Mouse (Mus musculus): ENCODE measurements around the gene Olfr417. TPM values are rescaled to one million over a fixed set of nuclear protein-coding genes. Genes with fewer than 3 reads are reported as not detected.
"Not testable (repeated sequence)": the region's sequence is repeated elsewhere in the genome, so short reads cannot be mapped to it uniquely, and the experiment has no call there.

Olfr417 gene
- polyA plus RNA-seq (2012; rRNA removed): not detected in 2 replicates

DNA sequence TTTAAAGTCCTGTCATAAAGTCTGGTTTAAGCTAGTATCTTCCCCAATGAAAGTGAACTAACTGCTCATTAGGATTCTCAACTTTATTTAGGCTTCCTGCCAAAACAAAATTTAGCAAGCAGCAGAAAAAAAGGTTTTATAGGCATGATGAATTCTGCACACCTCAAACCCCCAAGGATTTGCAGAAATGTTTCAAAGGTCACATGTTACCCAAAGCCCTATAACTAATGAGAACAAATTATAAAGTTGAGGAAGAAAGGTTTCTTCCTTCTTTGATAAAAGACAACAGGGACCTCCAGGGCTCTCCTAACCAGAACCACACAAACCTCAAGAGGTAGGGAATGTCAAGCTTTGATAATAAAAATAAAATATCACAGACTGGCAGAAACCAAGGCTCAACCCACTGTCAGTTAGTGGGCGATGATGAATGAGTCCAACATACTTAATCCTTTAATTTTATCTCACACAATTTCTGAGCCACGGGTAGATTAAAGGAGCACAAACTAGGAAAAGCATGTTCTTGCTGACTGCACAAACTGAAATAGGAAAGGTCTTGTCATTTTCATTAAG is at the start of gene Olfr417:
Gene Olfr417, plus strand, starts transcription at position 241 of the 570 bp plus-strand sequence.
- no peaks in the 10 kb centered on the region for H3K27me3 ChIP-seq (ENCODE audit: control insufficient read depth, insufficient read depth, low read length)
- 17% methylated on average over 2 of the region's 2 CpGs for WGBS
- H3K27ac ChIP-seq (ENCODE audit: insufficient read depth, low read length): no peak within 1 kb of the TSS
- H3K4me1 ChIP-seq (ENCODE audit: control insufficient read depth, insufficient read depth, insufficient read length): no peaks in the 10 kb centered on the region
- no peak for DNase-seq (ENCODE audit: low read depth in 1 of 2, low spot score in 2 of 2)
- no peak for TF ChIP-seq POLR2A (IDR thresholded peaks at IDR 0.05; ENCODE audit: low read depth, low read length)
- TF ChIP-seq CTCF (IDR thresholded peaks at IDR 0.05; ENCODE audit: extremely low read depth, insufficient read depth, insufficient read length, insufficient replicate concordance): no peak
- H3K4me3 ChIP-seq (ENCODE audit: extremely low read depth, insufficient read depth, insufficient read length): no peak within 1 kb of the TSS
- H3K36me3 ChIP-seq (ENCODE audit: control insufficient read depth, insufficient read depth, low read length): no peaks in the 10 kb centered on the region

- H3K36me3 ChIP-seq (ENCODE audit: control insufficient read depth, insufficient read depth, low read length): no peaks in the 10 kb centered on the region
- TF ChIP-seq POLR2A (IDR thresholded peaks at IDR 0.05; ENCODE audit: low read depth, low read length) (no peak), CTCF (IDR thresholded peaks at IDR 0.05; ENCODE audit: extremely low read depth, insufficient read depth, insufficient read length, insufficient replicate concordance) (no peak)
- no peaks in the 10 kb centered on the region for H3K27me3 ChIP-seq (ENCODE audit: control insufficient read depth, insufficient read depth, low read length)
- no peaks in the 10 kb centered on the region for H3K4me1 ChIP-seq (ENCODE audit: control insufficient read depth, insufficient read depth, insufficient read length)
- no peak overlapping the region for H3K27ac ChIP-seq (ENCODE audit: insufficient read depth, low read length)
- 26% methylated on average over 2 of the region's 2 CpGs for WGBS
- no peak for DNase-seq (ENCODE audit: low read depth in 1 of 2, low spot score in 2 of 2)
- H3K4me3 ChIP-seq (ENCODE audit: extremely low read depth, insufficient read depth, insufficient read length): no peak overlapping the region
Measured at GRCm38 (mm10) chr1:174317308-174317707, 47.6 kb upstream of the Olfr417 start.

- H3K27ac ChIP-seq (ENCODE audit: insufficient read depth, low read length): no peak within 1 kb of the TSS
- no peak for DNase-seq (ENCODE audit: low read depth in 1 of 2, low spot score in 2 of 2)
- H3K4me1 ChIP-seq (ENCODE audit: control insufficient read depth, insufficient read depth, insufficient read length): no peaks in the 10 kb centered on the region
- no peaks in the 10 kb centered on the region for H3K36me3 ChIP-seq (ENCODE audit: control insufficient read depth, insufficient read depth, low read length)
- no peak for TF ChIP-seq CTCF (IDR thresholded peaks at IDR 0.05; ENCODE audit: extremely low read depth, insufficient read depth, insufficient read length, insufficient replicate concordance)
- no peak for TF ChIP-seq POLR2A (IDR thresholded peaks at IDR 0.05; ENCODE audit: low read depth, low read length)
- no peaks in the 10 kb centered on the region for H3K27me3 ChIP-seq (ENCODE audit: control insufficient read depth, insufficient read depth, low read length)
- no peak within 1 kb of the TSS for H3K4me3 ChIP-seq (ENCODE audit: extremely low read depth, insufficient read depth, insufficient read length)
Measured at GRCm38 (mm10) chr1:174330218-174330617, 34.7 kb upstream of the Olfr417 start, which contains the start of gene Mptx1. Gene Mptx1 (plus strand): TSS chr1:174330518.

DNA sequence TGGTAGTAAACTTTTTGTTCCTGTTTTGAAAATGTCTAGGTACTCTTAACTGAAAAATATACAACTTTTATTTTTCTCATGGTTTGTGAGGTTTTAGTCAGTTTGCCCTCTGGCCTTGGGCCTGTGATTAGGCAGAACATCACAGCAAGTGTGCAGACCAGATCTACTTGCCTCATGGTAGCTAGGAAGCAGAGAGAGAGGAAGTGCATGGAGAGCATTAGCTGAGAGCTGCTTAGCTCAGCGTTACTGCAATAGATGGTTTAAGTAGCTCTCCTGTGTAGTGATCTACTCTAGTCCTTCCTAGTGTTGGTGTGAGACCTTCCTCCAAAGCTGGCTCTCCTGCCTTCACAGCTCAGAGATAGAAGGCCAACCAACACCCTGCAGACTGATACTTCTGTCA is 11.3 kb upstream of the Olfr417 start:
- DNase-seq (ENCODE audit: low read depth in 1 of 2, low spot score in 2 of 2): not testable (repeated sequence)
- WGBS: 11% methylated on average over 1 of the region's 1 CpGs

GRCm38 (mm10) chr1:174354640-174355039 is 10.3 kb upstream of the Olfr417 start:
- H3K27me3 ChIP-seq (ENCODE audit: control insufficient read depth, insufficient read depth, low read length): no peaks in the 10 kb centered on the region
- WGBS: 24% methylated on average over 5 of the region's 5 CpGs
- H3K36me3 ChIP-seq (ENCODE audit: control insufficient read depth, insufficient read depth, low read length): no peaks in the 10 kb centered on the region
- TF ChIP-seq POLR2A (IDR thresholded peaks at IDR 0.05; ENCODE audit: low read depth, low read length) (no peak), CTCF (IDR thresholded peaks at IDR 0.05; ENCODE audit: extremely low read depth, insufficient read depth, insufficient read length, insufficient replicate concordance) (no peak)
- no peak overlapping the region for H3K4me3 ChIP-seq (ENCODE audit: extremely low read depth, insufficient read depth, insufficient read length)
- H3K4me1 ChIP-seq (ENCODE audit: control insufficient read depth, insufficient read depth, insufficient read length): no peaks in the 10 kb centered on the region
- no peak overlapping the region for H3K27ac ChIP-seq (ENCODE audit: insufficient read depth, low read length)
- DNase-seq (ENCODE audit: low read depth in 1 of 2, low spot score in 2 of 2): no peak

More for the DNA sequence above, 11.3 kb upstream of the Olfr417 start:
- not testable (repeated sequence) for H3K36me3 ChIP-seq (ENCODE audit: control insufficient read depth, insufficient read depth, low read length); H3K27me3 ChIP-seq (ENCODE audit: control insufficient read depth, insufficient read depth, low read length); H3K4me3 ChIP-seq (ENCODE audit: extremely low read depth, insufficient read depth, insufficient read length); H3K27ac ChIP-seq (ENCODE audit: insufficient read depth, low read length); H3K4me1 ChIP-seq (ENCODE audit: control insufficient read depth, insufficient read depth, insufficient read length)

- WGBS: 90% methylated on average over 3 of the region's 3 CpGs
Measured at GRCm38 (mm10) chr1:174373799-174374198, 8.9 kb downstream of the Olfr417 start.

GRCm38 (mm10) chr1:174390746-174391145 is 25.8 kb downstream of the Olfr417 start, which contains the start of gene Olfr248:
Gene Olfr248 (plus strand): TSS chr1:174391046.
- no peaks in the 10 kb centered on the region for H3K36me3 ChIP-seq (ENCODE audit: control insufficient read depth, insufficient read depth, low read length)
- 95% methylated on average over 2 of the region's 2 CpGs for WGBS
- H3K4me1 ChIP-seq (ENCODE audit: control insufficient read depth, insufficient read depth, insufficient read length): no peaks in the 10 kb centered on the region
- H3K27me3 ChIP-seq (ENCODE audit: control insufficient read depth, insufficient read depth, low read length): no peaks in the 10 kb centered on the region
- H3K4me3 ChIP-seq (ENCODE audit: extremely low read depth, insufficient read depth, insufficient read length): no peak within 1 kb of the TSS
- TF ChIP-seq CTCF (IDR thresholded peaks at IDR 0.05; ENCODE audit: extremely low read depth, insufficient read depth, insufficient read length, insufficient replicate concordance): no peak
- no peak for TF ChIP-seq POLR2A (IDR thresholded peaks at IDR 0.05; ENCODE audit: low read depth, low read length)
- H3K27ac ChIP-seq (ENCODE audit: insufficient read depth, low read length): no peak within 1 kb of the TSS
- DNase-seq (ENCODE audit: low read depth in 1 of 2, low spot score in 2 of 2): no peak

More at GRCm38 (mm10) chr1:174373799-174374198, 8.9 kb downstream of the Olfr417 start:
- Histone ChIP-seq H3K36me3 (ENCODE audit: control insufficient read depth, insufficient read depth, low read length) (no peaks in the 10 kb centered on the region), H3K4me3 (ENCODE audit: extremely low read depth, insufficient read depth, insufficient read length) (no peak overlapping the region), H3K4me1 (ENCODE audit: control insufficient read depth, insufficient read depth, insufficient read length) (no peaks in the 10 kb centered on the region), H3K27me3 (ENCODE audit: control insufficient read depth, insufficient read depth, low read length) (no peaks in the 10 kb centered on the region), H3K27ac (ENCODE audit: insufficient read depth, low read length) (no peak overlapping the region)
- DNase-seq (ENCODE audit: low read depth in 1 of 2, low spot score in 2 of 2): no peak
- no peak for TF ChIP-seq CTCF (IDR thresholded peaks at IDR 0.05; ENCODE audit: extremely low read depth, insufficient read depth, insufficient read length, insufficient replicate concordance)
- TF ChIP-seq POLR2A (IDR thresholded peaks at IDR 0.05; ENCODE audit: low read depth, low read length): no peak

All from spleen, adult 2 months (tissue).